Mouse (Mus musculus) heart, embryonic 14.5 days (tissue): ENCODE data around the gene Hspa12a. TPM values are rescaled to one million over a fixed set of nuclear protein-coding genes. Genes with fewer than 3 reads are reported as not detected.
A peak's percentile ranks its signal among the peaks of the same experiment; 100 is the strongest.
"Not testable (repeated sequence)": the region's sequence is repeated elsewhere in the genome, so short reads cannot be mapped to it uniquely, and the experiment has no call there.

Experiments used
- ATAC-seq: fragments of 200-750 bp; cut with Nextera tagmentation; 2 replicates; pipeline ENCODE4 v1.8.0; 2017; ENCODE audit warnings: low read depth, moderate TSS enrichment; ENCODE audit not compliant: insufficient number of reproducible peaks, insufficient read depth, low FRiP score
- H3K27ac ChIP-seq, 2 experiments: fragments of 200-500 bp in 1 of 2; fragments of 300-500 bp in 1 of 2; sonication (generic) in 1 of 2; replicated peaks in 1 of 2; 2 replicates each; pipeline ENCODE4 v1.5.1; 2012 to 2014; ENCODE audit warnings: low read depth in 2 of 2, low read length in 2 of 2, control low read depth in 1 of 2, mild to moderate bottlenecking in 1 of 2, mixed read lengths in 1 of 2; ENCODE audit not compliant: control insufficient read depth in 1 of 2, insufficient read depth in 1 of 2
- H3K27me3 ChIP-seq: fragments of 300-500 bp; sonication (generic); 2 replicates; pipeline ENCODE4 v1.6.1; 2014; ENCODE audit warnings: mild to moderate bottlenecking, low read length, control low read depth; ENCODE audit not compliant: control insufficient read depth, insufficient read depth
- H3K36me3 ChIP-seq: fragments of 300-500 bp; sonication (generic); 2 replicates; pipeline ENCODE4 v1.6.1; 2014; ENCODE audit warnings: mild to moderate bottlenecking, control low read depth, low read length, mixed read lengths; ENCODE audit not compliant: control insufficient read depth, insufficient read depth
- H3K4me1 ChIP-seq, 2 experiments: fragments of 200-500 bp in 1 of 2; fragments of 300-500 bp in 1 of 2; sonication (generic) in 1 of 2; 2 replicates each; pipeline ENCODE4 v1.6.1; 2012 to 2014; ENCODE audit warnings: low read length in 2 of 2, control low read depth in 1 of 2, mixed read lengths in 1 of 2; ENCODE audit not compliant: control insufficient read depth in 2 of 2, insufficient read depth in 2 of 2
- H3K4me2 ChIP-seq: fragments of 300-500 bp; sonication (generic); 2 replicates; pipeline ENCODE4 v1.6.1; 2014; ENCODE audit warnings: mild to moderate bottlenecking, low read length
- H3K4me3 ChIP-seq, 2 experiments: fragments of 200-500 bp in 1 of 2; fragments of 300-500 bp in 1 of 2; sonication (generic) in 1 of 2; 2 replicates each; pipeline ENCODE4 v1.5.1; 2012 to 2014; ENCODE audit warnings: low read length in 2 of 2, mild to moderate bottlenecking in 2 of 2, control low read depth in 1 of 2, low read depth in 1 of 2, moderate library complexity in 1 of 2; ENCODE audit not compliant: control insufficient read depth in 1 of 2, insufficient read depth in 1 of 2
- H3K9ac ChIP-seq: fragments of 300-500 bp; sonication (generic); 2 replicates; pipeline ENCODE4 v1.6.1; 2014; ENCODE audit warnings: mild to moderate bottlenecking, low read length
- H3K9me3 ChIP-seq: fragments of 300-500 bp; sonication (generic); 2 replicates; pipeline ENCODE4 v1.6.1; 2016; ENCODE audit warnings: low read length, control low read depth; ENCODE audit not compliant: control insufficient read depth
- WGBS: fragments of 180-500 bp; shearing (Covaris S2); extraction: QIAGEN DNeasy Blood & Tissue Kit; methylation state at CpG from one replicate; pipeline ENCODE4 v1.1.7; 2014; 5-methylcytosine and 5-hydroxymethylcytosine counted together
- polyA plus RNA-seq: library from polyadenylated mRNA; unstranded; fragments of >200 nt; fragmentation: Nextera tagmentation; extraction: Ambion mirVana; gene quantifications from 2 replicates; pipeline ENCODE4 v1.2.1, GENCODE M21; 2014

Hspa12a gene
- polyA plus RNA-seq, 1 experiment from 2014 or later: 8.4 TPM

DNA sequence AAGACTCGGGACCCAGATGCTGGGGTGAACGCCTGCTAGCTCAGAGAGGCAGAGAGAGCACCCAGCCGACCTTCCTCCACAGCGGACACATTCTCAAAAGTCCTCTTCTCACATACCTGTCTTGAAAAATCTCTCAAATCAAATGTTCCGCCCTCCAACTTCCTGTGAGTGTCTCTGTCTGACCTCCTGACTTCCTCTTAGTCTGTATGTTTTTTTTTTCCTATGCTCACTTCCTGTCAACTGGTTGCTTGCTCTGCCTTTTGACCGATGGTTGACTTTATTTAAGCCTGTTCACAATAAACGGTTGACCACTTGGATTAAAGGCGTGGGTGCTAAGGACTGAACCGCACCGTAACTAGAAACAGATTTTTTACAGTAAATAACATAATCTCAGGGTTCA lies 35.4 kb downstream of the Hspa12a start:
- H3K4me3 ChIP-seq: no peak overlapping the region
- no peak overlapping the region for H3K9ac ChIP-seq
- no peaks in the 10 kb centered on the region for H3K36me3 ChIP-seq
- H3K4me1 ChIP-seq: peaks cover 4 to 10% of the 10 kb centered on the region in 2 experiments; a peak in 2 of 4 replicates
- ATAC-seq: no peak
- no peak overlapping the region for H3K27ac ChIP-seq
- 0 out of 2 replicates have a peak, but pooled peaks cover 6% of the 10 kb centered on the region for H3K27me3 ChIP-seq
- no peak overlapping the region for H3K4me2 ChIP-seq
- H3K9me3 ChIP-seq: no peaks in the 10 kb centered on the region
- 74% methylated on average over 10 of the region's 10 CpGs for WGBS

GRCm38 (mm10) chr19:58906685-58907084 lies 36.8 kb downstream of the Hspa12a start:
- H3K27me3 ChIP-seq: no peaks in the 10 kb centered on the region
- no peaks in the 10 kb centered on the region for H3K36me3 ChIP-seq
- no peak for ATAC-seq
- H3K4me1 ChIP-seq: peaks cover 4 to 10% of the 10 kb centered on the region in 2 experiments; a peak in 2 of 4 replicates
- H3K9me3 ChIP-seq: no peaks in the 10 kb centered on the region
- whole genome bisulfite sequencing: 49% methylated on average over 9 of the region's 9 CpGs
- no peak overlapping the region for H3K4me3 ChIP-seq
- no peak overlapping the region for H3K4me2 ChIP-seq
- H3K27ac ChIP-seq: no peak overlapping the region
- no peak overlapping the region for H3K9ac ChIP-seq

DNA sequence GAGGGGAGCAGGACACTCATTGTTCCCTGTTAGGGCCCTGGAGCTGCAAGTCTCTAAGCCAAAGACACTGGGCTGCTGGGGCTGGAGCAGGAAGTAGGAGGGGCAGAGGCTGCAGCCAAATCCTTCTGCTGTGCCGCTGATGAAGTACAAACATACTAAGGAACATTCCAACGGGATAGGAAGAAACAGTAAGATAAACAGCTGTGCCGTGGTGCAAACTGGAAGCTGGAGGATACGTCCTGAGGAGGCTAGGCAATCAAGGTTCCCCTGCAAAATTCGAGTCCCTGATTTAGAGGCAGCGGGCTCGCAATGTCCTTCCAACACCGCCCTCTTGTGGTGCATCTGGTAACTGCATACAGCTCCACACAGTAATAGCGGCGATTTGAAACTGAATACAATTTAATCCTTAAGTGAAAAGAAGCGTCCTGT lies 39.5 kb downstream of the Hspa12a start:
- peak; percentile 44; the same call in 1 of the 2 replicates for ATAC-seq
- Histone ChIP-seq H3K36me3 (no peaks in the 10 kb centered on the region), H3K4me2 (peak overlapping the region; percentile 60), H3K27ac (no peak overlapping the region), H3K9me3 (no peaks in the 10 kb centered on the region), H3K4me1 (peaks cover 2 to 4% of the 10 kb centered on the region in 2 experiments; a peak in 1 of 4 replicates), H3K27me3 (no peaks in the 10 kb centered on the region), H3K9ac (peak overlapping the region; percentile 34), H3K4me3 (peak overlapping the region; percentile 34 to 36)
- WGBS: under 1% methylated on average over 11 of the region's 11 CpGs

- no peaks in the 10 kb centered on the region for H3K27me3 ChIP-seq
- no peaks in the 10 kb centered on the region for H3K9me3 ChIP-seq
- H3K36me3 ChIP-seq: no peaks in the 10 kb centered on the region
- ATAC-seq: 0 out of 2 replicates have a peak, but pooled peaks have one; percentile 1
- peak overlapping the region in 1 of 2 experiments; percentile 34; a peak in 2 of 4 replicates for H3K4me3 ChIP-seq
- no peak overlapping the region for H3K27ac ChIP-seq
- peak overlapping the region; percentile 34; the same call in 1 of the 2 replicates for H3K9ac ChIP-seq
- H3K4me1 ChIP-seq: peaks cover 2 to 4% of the 10 kb centered on the region in 2 experiments; a peak in 1 of 4 replicates
- peak overlapping the region; percentile 60 for H3K4me2 ChIP-seq
- WGBS: 44% methylated on average over 7 of the region's 7 CpGs
These were observed 40.2 kb downstream of the Hspa12a start for GRCm38 (mm10) chr19:58903079-58903898.

GRCm38 (mm10) chr19:58900471-58900870 lies 43.0 kb downstream of the Hspa12a start:
- not testable (repeated sequence) for H3K9me3 ChIP-seq, H3K27ac ChIP-seq, H3K4me2 ChIP-seq, H3K27me3 ChIP-seq, ATAC-seq, H3K4me3 ChIP-seq, H3K9ac ChIP-seq, H3K36me3 ChIP-seq, H3K4me1 ChIP-seq
- 84% methylated on average over 10 of the region's 10 CpGs for WGBS

DNA sequence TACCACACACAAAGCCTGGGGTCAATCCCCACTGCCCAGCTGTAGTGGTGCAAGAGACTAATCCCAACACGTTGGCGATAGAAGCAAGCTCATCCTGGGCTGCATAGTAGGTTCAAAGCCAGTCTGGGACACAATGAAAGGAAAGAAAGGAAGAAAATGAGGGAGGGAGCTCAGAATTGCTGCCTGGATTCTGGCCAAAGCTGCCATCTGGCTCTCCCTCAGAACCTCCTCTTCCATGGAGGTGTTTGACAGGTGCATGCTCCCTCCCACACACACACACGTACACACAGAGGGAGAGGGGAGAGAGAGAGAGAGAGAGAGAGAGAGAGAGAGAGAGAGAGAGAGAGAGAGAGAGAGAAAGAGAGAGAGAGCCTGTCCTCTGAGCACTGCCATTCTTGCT lies 47.2 kb downstream of the Hspa12a start:
- Histone ChIP-seq H3K4me2 (no peak overlapping the region), H3K27me3 (no peaks in the 10 kb centered on the region), H3K4me3 (no peak overlapping the region), H3K9ac (no peak overlapping the region), H3K9me3 (0 out of 2 replicates have a peak, but pooled peaks cover 3% of the 10 kb centered on the region), H3K36me3 (no peaks in the 10 kb centered on the region), H3K4me1 (no peaks in the 10 kb centered on the region), H3K27ac (no peak overlapping the region)
- ATAC-seq: no peak
- 65% methylated on average over 3 of the region's 3 CpGs for WGBS

- no peaks in the 10 kb centered on the region for H3K27me3 ChIP-seq
- no peak overlapping the region for H3K9ac ChIP-seq
- H3K36me3 ChIP-seq: no peaks in the 10 kb centered on the region
- H3K4me2 ChIP-seq: no peak overlapping the region
- H3K9me3 ChIP-seq: no peaks in the 10 kb centered on the region
- WGBS: 75% methylated on average over 8 of the region's 8 CpGs
- no peak overlapping the region for H3K4me3 ChIP-seq
- no peaks in the 10 kb centered on the region for H3K4me1 ChIP-seq
- no peak overlapping the region for H3K27ac ChIP-seq
- no peak for ATAC-seq
These were observed 54.0 kb downstream of the Hspa12a start for GRCm38 (mm10) chr19:58889306-58890038.
